Mouse (Mus musculus): Measurements from ENCODE around the gene Vmn1r220.
"Not testable (repeated sequence)": the region's sequence is repeated elsewhere in the genome, so short reads cannot be mapped to it uniquely, and the experiment has no call there.

Vmn1r220 gene

GRCm38 (mm10) chr13:23187875-23188274, at the start of gene Vmn1r220:
TSS of gene Vmn1r220 (minus strand) at chr13:23187975.
- DNase-seq (ENCODE audit: low spot score in 2 of 2): no peak

GRCm38 (mm10) chr13:23235847-23236246, 48.1 kb upstream of the Vmn1r220 start, which contains the start of gene Vmn1r222:
TSS of gene Vmn1r222 (minus strand) at chr13:23235947.
- DNase-seq (ENCODE audit: low spot score in 2 of 2): not testable (repeated sequence)

GRCm38 (mm10) chr13:23213827-23214226, 26.1 kb upstream of the Vmn1r220 start, which contains the start of gene Vmn1r221:
TSS of gene Vmn1r221 (plus strand) at chr13:23214127.
- not testable (repeated sequence) for DNase-seq (ENCODE audit: low spot score in 2 of 2)

GRCm38 (mm10) chr13:23203885-23204284, 16.1 kb upstream of the Vmn1r220 start:
- DNase-seq (ENCODE audit: low spot score in 2 of 2): not testable (repeated sequence)

GRCm38 (mm10) chr13:23166471-23166870, 21.3 kb downstream of the Vmn1r220 start:
- not testable (repeated sequence) for DNase-seq (ENCODE audit: low spot score in 2 of 2)

- no peak for DNase-seq (ENCODE audit: low spot score in 2 of 2)
These were observed 28.8 kb downstream of the Vmn1r220 start, which contains the start of gene Vmn1r219 for GRCm38 (mm10) chr13:23159012-23159411. TSS of gene Vmn1r219 (plus strand) at chr13:23159312.

GRCm38 (mm10) chr13:23157848-23158247, 29.9 kb downstream of the Vmn1r220 start:
- DNase-seq (ENCODE audit: low spot score in 2 of 2): no peak

GRCm38 (mm10) chr13:23138880-23139279, 48.9 kb downstream of the Vmn1r220 start:
- no peak for DNase-seq (ENCODE audit: low spot score in 2 of 2)

GRCm38 (mm10) chr13:23133501-23133900, 54.3 kb downstream of the Vmn1r220 start:
- no peak for DNase-seq (ENCODE audit: low spot score in 2 of 2)

GRCm38 (mm10) chr13:23133099-23133498, 54.7 kb downstream of the Vmn1r220 start, which contains the start of gene Vmn1r218:
TSS of gene Vmn1r218 (plus strand) at chr13:23133155.
- DNase-seq (ENCODE audit: low spot score in 2 of 2): no peak

Data from urinary bladder, postnatal 36 days (tissue).